Mouse (Mus musculus) erythroblast, adult 5-6 weeks (primary cell): Measurements from ENCODE around the gene BC048507. TPM values are rescaled to one million over a fixed set of nuclear protein-coding genes. Genes with fewer than 3 reads are reported as not detected.
"Not testable (repeated sequence)": the region's sequence is repeated elsewhere in the genome, so short reads cannot be mapped to it uniquely, and the experiment has no call there.

ENCODE experiments used
- ATAC-seq: replicated peaks from 2 replicates; pipeline ENCODE4 v1.8.0; 2016; ENCODE audit warnings: moderate number of reproducible peaks, mild to moderate bottlenecking, moderate TSS enrichment, inconsistent platforms; ENCODE audit not compliant: poor library complexity, low FRiP score, severe bottlenecking
- total RNA-seq, 2 experiments: library from RNA; stranded (forward) in 1 of 2; stranded (reverse) in 1 of 2; fragments of 150-400 nt in 1 of 2; fragments of 200-764, 138-1000 nt in 1 of 2; gene quantifications; 2 replicates each; pipeline versions ENCODE4 v1.2.3 to v1.2.4; 2015 to 2017; ENCODE audit warnings: low replicate concordance in 2 of 2

BC048507 gene
- total RNA-seq (2015; ENCODE audit: low replicate concordance) (not detected in 2 replicates), total RNA-seq (2017; ENCODE audit: low replicate concordance) (not detected in 2 replicates)

DNA sequence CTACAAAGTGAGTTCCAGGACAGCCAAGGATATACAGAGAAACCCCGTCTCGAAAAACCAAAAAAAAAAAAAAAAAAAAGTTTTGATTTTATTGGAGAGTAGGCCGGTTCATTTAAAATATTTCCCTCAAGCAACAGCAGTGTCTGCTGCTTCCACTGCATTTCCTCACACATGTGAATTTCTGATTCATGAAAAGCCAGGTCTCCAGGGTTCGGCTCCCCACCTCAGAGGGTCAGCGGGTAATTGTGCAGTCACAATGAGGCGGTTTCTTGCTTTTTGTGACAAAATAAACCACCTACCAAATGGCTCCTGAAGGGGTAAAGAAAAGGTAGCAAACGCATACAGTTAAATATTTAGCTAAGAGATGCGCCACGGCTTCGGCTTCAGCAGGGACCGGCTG is at the start of gene BC048507:
TSS of gene BC048507 (plus strand) at position 301 of the 400 bp plus-strand sequence.
- ATAC-seq = no peak

DNA sequence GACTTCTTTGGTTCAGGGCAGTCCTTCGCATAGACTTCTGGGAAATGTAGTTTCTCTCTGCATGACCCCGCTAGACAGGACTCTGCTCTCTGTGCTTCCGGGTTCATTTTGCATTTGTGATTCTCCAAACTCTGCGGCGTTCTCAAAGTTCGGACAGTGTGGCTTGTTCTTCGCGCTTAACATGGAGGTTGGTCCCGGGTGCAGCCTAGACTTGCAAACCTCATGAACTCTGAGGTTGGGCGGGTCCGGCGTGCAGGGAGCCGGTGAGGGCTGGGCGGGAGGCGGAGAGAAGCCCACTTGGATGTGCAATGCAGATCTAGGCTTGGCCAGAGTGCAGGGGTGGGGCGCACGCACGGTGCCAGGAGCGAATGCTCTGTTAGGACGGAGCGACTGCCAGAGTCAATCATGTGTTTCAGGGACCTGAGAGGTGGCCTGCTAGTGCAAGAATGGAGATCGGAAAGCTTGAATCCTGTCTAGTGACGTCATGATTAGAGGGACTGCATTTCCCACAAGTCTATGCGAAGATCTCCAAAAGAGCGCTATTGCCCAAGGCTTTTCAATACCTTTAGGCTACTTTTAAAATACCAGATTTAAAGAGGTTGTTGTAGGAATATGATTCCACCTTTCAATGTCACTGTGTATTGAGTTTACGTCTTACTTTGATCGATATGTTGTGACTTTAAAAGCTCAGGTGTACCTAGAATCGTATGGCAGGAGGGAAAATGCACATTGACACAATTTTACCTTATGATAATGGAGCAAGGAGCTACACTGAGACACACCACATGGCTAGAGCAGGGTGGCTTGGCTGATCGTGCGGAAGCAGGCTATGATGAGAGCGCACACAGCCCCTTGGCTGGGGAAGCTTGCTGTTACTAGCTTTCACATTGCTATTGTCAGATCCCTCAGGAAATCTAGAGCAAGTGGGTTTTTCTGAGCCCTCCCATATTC is 49.1 kb upstream of the BC048507 start, which contains the start of gene Zfp273:
TSS of gene Zfp273 (plus strand) at position 31 of the 951 bp plus-strand sequence.
- peak; percentile 90 for ATAC-seq

DNA sequence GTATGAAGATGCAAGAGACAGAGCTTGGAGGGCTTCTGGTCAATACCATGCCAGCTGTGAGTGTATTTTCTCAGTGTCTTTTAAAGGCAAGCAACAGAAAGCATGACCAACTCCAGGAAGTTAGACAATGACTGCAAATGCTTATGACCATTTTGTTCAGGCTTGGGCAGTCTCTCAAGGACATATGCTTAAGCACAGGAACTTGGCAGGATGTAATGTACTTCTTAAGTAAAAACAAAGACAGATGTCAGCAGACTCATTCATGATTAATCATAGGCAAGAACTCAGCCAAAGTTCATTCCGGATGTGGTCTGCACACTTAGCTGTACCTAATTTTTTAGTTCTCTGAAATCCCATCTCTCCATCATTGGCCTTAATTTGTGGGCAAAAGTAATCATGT is 44.5 kb upstream of the BC048507 start:
- no peak for ATAC-seq

DNA sequence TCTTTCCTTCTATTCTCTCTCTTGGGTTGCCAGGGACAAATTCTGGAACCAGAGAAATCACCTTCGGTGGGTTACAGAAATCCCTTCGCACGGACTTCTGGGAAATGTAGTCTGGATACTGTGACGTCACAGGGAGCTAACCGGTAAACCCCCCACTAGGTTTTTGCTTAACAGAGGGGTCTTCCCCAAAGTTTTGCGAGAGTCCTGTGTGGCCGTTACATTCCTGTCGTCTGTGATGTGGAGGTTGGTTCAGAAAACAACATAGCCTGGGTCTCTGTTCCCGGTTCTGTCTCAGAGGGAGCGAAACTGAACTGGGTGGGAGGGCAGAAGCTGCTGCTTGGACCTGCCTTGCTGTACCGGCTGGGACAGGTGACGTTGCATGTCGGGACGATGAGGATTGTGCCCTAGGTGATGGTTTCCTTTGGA is 32.2 kb upstream of the BC048507 start, which contains the start of gene Gm10037:
TSS of gene Gm10037 (plus strand) at position 196 of the 426 bp plus-strand sequence.
- ATAC-seq = peak; percentile 57; the same call in 1 of the 2 replicates

DNA sequence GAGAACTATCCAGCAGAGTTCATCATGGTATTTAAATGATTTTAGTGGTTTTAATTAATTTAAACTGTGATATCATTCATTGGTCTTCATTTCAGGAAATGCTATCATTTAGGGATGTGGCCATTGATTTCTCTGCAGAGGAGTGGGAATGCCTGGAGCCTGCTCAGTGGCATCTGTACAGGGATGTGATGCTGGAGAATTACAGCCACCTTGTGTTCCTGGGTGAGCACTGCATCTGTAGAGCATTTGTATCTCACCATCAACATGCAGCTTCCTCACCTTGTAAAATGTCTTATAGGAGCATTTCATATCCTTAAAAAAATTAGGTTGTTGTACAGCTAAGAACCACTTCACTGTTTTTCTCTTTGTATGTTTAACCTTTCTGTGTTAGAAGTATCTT is 30.0 kb upstream of the BC048507 start:
- not testable (repeated sequence) for ATAC-seq

DNA sequence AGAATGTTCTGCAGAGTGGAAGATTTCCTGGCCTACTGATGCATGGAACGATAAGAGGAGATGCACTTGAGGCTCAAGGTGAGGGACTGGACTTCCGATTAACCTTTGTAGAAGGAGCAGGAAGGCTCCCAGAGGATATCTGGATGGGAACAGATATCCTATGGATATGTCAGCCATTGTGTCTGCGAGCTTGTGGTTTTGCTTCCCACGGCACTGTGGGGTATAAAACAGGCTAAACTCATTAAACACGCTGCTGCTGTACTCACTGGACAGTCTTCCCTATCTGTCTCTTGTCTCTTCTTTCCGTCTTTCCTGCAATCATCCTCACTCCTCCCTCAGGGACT is 19.4 kb upstream of the BC048507 start:
- no peak for ATAC-seq

DNA sequence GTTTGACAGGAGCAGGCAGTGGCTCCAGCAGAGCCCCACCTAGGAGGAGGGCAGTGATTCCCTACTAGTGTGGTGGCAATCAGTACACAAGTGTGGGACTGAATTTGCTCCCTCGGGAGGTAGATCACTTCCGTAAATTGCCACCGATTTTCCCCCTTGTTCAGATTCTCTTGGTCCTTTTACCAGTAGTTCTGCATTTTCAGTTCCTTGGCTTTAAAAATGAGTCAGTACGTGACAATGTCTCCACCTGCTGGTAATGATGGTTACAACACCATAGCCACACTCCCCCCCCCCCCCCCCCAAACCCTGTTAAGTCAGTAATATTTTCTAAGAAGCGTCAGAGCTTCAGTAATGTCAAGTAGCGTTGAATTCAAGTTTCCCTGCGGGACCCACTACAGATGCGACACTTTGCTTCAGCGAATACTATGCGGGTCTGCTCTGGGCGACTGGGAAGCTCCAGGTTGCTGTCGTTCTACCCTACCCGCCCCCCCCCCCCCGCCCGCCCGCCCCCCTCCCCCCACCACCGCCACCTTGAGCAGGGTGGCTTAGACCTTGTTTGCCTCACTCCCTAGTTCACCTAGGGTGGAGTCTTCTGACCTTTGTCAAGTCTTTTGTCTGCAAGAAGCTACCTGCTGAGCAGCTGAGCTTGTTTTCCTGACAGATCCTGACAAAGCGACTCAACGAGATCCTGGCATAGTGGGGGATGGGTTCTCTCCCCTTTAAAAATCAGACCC is 18.8 kb upstream of the BC048507 start:
- no peak for ATAC-seq

DNA sequence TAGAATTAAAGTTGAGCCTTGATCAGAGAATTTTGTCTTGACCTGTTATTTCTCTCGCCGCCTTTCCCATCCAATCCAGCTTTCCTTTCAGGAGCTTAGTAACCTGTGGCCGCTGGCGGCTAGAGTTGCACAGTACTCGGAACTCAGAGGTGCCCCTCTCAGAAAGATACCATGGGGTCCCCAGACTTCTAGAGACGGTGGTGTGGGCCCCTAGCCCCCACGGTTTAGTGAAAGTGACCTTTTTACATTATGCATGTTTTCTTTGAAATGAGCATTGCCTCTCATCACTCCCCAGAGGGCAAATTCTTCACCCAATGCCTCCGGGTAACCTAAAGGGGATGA is 18.3 kb upstream of the BC048507 start:
- ATAC-seq = no peak

DNA sequence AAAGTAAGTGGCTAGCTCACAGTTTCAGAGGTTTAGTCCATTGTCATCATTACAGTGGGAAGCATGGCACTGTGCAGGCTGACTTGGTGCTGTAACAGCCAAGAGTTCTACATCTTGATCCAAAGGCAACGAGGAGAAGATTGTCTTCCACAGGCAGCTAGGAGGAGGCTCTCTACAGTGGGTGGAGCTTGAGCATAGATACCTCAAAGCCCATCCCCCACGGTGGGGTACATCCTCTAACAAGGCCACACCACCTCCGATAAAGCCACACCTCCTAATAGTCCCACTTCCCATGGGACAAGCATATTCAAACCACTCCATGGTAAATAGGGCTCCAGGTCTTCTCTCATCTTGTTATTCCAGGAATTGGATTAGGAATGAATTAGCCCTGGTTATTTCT is 12.8 kb upstream of the BC048507 start:
- no peak for ATAC-seq

DNA sequence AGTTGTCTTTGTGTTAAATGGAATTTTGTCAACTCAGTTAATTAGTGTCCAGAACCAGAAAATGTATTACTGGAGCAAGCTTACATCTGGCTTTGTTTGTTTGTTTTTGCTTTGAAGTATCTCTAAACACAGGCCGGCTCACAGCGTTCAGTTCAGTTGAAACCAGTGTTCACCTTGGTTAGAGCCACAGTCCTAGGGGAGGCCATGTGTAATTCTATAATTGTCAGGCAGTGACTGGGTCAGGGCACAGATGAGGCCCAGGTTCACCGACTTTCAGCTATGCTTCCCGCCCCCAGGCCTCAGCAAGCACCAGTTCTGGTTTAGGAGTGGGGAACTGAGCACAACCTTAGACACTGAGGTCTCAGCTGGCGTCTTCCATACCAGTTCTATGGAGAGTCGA is 10.0 kb upstream of the BC048507 start:
- ATAC-seq = no peak

DNA sequence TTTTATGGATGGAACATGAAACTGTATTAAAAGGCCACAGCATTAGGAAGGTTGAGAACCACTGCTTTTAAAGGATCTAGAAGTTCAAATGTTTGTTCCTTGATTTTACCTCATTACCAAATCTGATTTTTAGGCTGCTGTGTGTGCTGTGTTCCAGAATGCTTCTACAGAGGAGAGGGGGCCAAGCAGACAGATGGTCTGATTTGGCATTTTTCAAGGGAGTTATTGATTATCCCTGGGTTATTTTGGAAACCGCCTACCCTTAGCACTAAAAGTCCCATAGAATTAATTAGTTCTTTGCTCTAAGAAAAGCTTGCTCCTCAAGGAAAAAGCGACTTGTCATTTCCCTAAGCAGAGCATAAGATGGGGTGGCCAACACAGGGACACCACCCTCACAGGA is 9.1 kb upstream of the BC048507 start:
- no peak for ATAC-seq

DNA sequence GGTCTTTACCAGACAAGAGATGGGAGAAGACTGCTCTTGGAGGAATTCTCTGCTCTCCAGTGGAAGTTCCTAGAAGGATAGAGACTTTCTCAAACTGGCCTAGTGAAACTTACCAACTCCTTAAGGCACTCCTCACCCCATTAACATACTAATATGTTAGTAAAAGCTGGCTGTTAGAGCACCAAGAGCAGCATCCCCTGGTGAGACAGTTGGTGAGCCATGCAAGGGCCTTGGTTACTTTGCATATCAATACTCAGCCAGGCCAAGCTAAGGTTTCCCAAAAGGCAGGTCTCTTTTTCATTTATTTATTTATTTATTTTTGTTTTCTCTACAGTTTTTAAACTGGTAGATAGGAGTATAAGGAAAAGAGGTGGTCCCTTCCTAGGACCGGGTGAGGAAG is 5.8 kb upstream of the BC048507 start:
- ATAC-seq = no peak

DNA sequence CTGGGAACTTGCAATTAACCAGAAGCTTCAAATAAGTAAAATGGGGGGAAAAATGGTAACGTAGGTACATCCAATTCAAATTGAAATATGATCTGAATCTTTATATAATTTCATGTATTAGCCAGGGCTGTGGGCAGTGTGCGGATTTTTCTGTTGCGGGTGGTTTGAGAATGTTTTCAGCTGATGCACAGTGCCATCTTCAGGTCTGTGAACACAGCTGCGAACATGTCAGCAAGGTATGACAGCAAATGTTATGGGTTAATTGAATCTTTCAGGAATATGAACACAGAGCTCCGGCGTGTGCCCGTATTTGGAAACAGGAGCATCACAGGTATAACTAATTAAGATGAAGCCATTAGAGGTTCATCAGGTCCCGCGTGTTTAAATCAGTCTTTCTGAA is 618 bp upstream of the BC048507 start:
- no peak for ATAC-seq

DNA sequence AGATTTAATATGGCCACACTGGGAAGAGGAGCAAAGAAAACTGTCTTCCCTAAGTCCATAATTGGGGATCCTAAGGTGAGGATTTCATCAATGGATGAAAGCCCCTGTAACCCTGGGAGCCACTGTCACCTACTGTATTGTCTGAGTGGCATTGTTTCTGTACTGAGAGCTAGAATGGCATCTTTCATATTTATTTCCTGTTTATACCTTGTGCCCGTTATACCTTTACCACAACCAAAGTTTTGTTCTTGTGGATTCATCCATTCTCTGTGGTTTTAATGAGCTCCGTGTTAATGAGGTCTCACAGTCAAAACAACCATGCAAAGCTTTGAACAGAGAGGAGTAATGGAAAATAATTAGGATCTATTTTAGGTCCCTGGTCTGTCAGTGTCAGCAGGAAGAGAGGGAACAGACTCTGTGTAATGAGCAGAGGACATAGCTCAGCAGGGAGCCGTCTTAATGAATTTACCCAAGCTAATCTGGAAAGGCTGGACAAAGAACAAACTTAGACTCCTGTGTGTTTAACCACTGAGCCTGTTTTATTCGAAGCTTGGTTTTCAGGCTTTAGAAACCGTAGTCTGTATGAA is 1.7 kb downstream of the BC048507 start:
- no peak for ATAC-seq

DNA sequence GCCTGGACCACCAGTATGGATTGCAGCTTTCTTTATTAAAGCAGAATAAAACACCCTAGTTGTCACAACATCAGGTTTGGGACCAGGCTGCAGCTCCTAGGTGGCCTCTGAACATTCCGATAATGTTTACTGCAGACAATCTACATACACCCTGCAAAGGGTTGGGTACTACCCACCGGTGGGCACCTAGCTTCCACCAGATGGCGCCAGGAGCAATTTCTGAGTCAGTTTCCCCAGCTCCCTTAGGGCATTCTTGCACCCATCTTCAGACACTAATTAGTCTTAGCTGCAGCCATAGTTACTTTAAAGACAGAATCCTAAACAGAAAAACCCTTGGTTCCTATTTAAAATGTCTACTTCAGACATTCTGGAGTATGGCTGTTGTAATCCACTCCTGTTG is 4.8 kb downstream of the BC048507 start:
- ATAC-seq = no peak

DNA sequence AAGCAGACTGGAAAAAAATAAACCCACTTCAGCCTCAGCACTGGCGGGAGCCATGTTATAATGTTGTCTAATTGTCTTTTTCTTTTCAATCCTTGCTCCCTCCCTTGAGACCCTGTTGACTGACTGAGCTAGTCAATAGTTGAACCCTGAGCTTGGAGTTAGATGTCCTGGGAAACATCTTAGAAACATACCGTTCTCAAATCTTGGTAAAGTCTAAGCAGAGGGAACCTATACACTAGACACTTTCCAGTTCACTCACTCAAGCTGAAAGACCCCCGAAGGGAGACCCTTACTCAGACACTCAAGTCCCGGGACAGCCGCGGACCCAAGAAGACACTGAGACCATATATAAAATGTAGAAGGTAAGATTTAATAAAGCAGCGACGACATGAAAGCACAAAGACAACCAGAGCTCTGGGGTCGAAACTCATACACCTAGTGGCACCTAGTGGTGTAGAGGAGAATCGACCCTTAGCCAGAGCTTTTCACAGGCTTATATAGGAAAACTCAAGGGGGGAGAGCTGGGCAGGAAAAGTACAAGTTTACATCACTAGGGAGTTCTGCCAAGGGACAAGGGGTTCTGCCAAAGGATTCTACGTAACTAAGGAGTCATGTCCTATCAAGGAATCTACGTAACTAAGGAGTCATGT is 13.0 kb downstream of the BC048507 start:
- ATAC-seq = not testable (repeated sequence)

DNA sequence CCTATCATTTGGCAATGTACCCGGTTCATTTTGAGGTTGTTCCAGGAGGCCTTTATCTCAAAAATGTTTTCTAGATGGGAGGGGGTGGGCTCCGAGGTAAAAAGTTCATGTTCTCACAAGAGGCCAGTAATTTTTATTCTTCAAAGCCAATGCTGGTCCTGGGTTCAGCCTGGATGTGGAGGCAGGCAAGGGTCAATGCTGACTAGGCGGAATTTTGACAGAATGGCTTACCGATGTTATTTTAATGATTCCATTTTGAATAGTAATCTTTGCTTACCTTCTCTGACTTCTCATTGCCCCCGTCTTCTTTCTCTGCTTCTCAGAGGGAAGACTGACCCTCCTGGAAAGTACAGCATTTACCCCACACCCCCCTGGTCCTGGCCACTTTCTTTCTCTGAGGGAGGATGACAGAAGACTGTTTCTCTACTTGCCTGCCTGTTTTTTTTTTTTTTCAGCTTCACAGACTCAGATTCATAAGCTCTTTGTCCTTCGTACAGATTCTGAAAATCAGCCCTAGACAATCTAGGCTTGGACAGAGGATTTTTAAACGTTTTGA is 13.7 kb downstream of the BC048507 start:
- ATAC-seq = no peak

DNA sequence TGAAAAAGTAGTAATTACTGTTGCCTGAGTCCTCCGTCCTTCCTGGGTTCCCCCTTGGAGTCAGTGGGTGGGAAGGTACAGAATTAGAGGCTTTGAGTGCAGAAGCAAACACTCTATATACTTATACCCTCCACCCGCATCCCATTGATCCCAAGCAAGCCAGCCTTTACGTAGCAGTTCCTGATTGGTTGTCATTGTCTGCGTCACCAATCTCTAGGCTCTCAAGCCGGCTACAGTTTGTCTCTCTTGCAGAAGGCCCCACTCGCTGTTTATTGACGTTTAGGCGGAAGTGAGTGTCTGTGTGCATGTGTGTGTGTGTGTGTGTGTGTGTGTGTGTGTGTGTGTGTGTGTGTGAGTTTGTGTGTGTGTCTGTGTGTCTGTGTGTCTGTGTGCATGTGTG is 20.8 kb downstream of the BC048507 start:
- no peak for ATAC-seq

DNA sequence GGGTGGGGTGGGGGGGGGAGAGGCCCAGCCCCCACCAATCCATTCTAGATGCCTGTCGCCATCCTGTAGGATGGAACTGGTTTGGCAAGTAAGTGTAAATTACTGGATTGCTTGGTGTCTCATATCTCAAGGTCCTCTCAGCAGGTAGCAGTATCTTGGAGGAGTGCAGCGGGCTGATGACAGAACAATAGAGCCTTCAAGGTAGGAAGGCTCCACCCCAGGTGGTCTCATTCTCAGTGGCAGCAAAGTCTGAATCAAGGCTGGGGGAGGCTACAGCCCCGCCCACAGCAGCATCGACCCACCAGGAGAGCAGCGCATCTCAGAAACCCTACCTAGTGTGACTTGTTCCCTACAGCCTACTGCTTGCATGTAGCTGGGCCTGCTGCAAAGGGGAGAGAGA is 46.6 kb downstream of the BC048507 start:
- no peak for ATAC-seq
